Mouse (Mus musculus) bone marrow, adult 2 months (tissue): ENCODE data around the gene Zfp414.

Source experiments
- CTCF ChIP-seq: fragments of 200-500 bp; IDR thresholded peaks from 2 replicates; pipeline ENCODE4 v1.5.1; 2011; ENCODE audit warnings: low read length, control low read depth; ENCODE audit not compliant: control insufficient read depth, insufficient read depth
- POLR2A ChIP-seq: fragments of 200-500 bp; IDR thresholded peaks from 2 replicates; pipeline ENCODE4 v1.6.1; 2011; ENCODE audit warnings: low read depth, mild to moderate bottlenecking, control low read depth, low read length, borderline replicate concordance; ENCODE audit not compliant: control insufficient read depth

DNA sequence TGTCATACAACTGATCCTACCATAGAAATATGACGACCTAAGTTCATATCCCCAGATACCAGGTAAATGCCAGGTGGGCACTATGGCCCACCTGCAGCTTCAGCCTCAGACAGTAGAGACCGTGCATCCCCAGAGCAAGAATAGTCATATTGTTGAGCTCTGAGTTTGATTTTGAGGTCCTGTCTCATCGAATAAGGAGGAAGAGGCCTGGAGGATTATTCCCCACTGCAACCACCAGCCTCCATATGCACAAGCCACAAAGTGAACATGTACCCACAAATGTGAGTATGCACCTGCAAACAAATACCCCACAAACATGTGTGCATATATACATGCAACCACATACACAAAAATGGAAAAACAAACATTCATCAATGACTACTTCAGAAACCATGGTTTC, 1.6 kb upstream of the Zfp414 start:
- TF ChIP-seq POLR2A: no peak
- TF ChIP-seq CTCF: no peak
